Mouse (Mus musculus) ovary, postnatal 36 days (tissue): ENCODE data around the gene Pdzrn3.

Source experiments
- DNase-seq: peaks from one replicate; pipeline ENCODE4 v3.0.0; 2022; ENCODE audit warnings: low spot score, mixed read lengths

Pdzrn3 gene

DNA sequence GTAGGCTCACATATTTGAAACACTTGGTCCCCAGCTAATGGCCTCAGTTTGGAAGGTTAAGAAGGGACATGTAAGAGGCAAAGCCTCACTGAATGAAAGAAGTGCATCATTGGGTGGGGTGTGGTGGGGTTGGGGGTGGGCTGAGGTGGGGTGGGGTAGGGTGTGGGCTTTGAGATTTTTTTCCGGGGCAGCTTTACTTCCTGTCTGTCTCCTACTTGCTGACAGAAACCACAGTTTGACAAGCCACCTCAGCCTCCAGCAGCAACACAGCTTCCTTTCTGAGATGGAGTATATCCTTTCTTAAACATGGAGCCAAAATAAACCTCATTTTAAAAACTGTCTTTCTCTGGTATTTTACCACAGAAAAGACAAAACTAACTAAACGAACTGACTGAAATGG is 87.5 kb downstream of the Pdzrn3 start:
- DNase-seq: no peak

DNA sequence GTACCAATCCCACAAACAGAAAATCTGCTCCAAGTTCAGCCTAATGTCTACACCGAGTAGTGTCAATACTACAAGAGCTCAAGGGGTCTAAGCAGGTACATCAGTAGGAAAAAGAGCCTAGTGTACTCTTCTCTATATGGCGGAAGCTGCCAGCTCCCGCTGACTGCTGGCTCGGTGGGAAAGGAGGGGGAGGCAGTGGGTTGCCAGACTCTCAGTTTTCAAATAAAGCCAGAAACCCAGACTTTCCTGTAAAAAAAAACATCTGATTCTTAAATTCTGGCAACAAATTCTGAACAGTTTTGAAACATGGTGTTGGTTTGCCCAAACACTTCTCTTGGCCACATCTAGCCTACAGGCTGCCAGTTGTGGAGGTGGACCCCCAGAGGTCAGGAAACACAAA is 88.3 kb downstream of the Pdzrn3 start:
- no peak for DNase-seq

DNA sequence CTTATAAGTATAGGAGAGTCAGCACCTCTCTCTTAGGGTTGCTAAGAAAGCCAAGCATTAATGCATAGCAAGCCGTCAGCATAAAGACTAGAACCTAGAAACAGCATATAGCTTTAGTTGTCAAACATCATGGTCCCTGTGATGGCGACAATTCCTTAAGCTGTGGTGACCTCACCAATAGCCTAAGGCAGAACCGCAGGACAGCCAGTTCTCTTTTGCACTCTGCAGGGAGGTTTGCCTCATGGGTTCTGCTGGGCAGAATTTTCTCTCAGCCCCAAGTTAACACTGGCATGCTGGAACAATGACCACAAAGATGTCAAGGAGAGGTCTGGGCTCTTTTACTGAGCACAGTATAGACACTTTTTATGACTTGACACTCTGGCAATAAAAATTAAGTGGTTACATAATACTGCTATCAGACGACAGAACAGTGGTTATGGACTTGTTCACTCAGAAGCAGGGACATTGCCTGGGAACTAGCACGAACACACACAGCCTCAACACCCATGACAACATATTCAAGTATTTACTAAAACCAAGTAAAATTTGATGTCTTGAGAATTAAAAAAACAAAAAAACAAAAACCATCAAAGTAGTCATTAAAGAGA is 90.0 kb downstream of the Pdzrn3 start:
- DNase-seq: no peak

DNA sequence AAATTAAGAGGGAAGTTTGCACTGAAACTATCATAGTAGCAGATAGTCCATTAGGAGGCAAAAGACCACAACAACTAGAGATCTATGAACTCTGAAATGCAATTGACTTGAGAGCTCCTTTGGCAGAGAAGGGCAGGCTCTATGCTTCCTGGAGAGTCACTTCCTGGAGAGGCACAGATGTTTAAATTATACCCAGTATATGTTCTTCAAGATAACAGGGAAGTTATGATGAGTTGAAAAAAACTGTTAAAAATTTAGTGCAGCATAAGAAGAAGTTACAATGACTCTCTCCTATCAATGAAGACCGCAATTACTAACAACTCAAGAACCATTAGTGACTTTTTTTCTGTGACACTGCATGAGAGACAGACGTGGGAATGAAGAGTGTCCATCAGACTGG is 90.6 kb downstream of the Pdzrn3 start:
- DNase-seq: no peak

DNA sequence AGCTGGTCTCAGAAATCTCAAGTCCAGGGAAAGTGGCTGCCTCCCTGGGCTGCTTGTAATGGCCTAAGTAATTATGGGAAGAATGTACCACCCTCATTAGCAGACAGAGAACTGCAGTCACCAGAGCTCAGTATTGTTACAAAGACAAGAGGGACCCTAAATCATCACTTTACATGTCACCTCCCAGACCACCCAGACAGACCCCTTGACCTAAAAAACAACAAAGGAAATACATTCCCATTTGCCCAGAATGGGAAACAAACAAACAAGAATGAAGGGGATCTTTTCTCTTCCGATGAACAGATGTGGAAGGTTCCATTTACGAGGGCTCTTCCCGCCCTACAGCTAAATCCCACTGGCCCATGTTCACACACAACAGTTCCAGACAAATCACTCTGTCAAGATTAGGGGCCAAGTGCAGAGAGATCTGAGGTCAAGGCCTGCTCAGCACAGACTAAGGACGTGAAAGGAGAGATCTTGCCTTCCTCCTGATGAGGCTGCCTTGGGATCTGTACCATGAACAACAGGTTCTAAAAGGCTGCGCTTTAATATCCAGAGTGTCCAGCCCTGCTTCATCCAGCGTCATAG is 93.2 kb downstream of the Pdzrn3 start:
- DNase-seq: no peak

DNA sequence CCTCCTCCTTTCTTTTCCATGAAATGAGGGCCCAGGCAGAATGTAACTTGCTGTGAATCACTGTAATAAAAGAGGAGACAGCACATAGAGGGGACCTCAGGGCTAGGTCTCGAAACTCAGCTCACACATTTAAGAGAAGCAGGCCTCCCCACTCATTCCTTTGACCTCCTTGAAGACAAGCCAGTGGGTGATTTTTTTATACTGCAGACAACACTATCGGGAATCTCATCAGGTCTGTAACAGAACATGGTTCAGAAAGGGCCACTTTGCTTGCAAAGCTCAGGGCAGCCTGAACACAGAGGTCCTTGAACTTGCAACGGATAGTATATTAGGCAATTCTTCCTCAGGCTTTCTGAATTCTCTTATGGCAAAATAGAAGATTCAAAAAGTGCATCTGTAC is 93.8 kb downstream of the Pdzrn3 start:
- no peak for DNase-seq

DNA sequence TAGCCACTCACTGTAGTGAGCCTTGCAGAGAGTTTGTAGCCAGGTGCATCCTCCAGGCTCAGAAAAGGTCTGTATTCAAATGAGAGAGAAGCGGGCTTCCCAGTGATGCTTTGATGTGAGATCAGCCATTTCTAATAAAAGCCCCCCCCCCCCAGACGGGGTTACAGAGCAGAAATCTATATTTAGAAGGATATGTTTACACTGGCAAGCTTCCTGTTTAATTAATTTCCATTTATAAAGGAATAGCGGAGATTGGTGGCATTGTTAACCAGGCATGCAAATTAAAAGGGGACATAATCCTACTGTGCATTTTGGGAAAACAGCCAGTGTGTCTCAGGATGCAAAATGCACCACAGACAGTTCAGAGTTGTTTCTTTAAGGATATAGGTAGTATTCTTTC is 96.1 kb downstream of the Pdzrn3 start:
- DNase-seq: no peak

DNA sequence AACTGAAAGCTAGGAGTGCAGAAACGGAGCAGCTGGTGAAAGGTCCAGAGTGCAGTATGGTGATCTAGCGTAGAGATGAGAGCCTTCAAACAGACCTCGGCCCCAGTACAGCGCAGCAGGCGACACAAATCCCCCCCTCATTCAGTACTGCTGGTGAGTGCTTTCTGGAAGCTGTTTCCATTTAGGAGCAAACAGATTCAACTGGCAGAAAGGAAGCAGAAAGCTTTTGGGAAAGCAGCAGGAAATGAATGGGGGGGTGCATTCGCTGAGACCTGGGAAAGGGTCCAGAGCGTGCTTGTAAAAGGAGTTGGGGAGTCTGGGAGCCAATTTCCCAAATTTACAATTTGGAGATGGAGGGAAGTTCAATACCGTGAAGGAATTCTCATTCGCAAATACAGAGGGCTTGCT is 96.9 kb downstream of the Pdzrn3 start:
- DNase-seq: no peak

DNA sequence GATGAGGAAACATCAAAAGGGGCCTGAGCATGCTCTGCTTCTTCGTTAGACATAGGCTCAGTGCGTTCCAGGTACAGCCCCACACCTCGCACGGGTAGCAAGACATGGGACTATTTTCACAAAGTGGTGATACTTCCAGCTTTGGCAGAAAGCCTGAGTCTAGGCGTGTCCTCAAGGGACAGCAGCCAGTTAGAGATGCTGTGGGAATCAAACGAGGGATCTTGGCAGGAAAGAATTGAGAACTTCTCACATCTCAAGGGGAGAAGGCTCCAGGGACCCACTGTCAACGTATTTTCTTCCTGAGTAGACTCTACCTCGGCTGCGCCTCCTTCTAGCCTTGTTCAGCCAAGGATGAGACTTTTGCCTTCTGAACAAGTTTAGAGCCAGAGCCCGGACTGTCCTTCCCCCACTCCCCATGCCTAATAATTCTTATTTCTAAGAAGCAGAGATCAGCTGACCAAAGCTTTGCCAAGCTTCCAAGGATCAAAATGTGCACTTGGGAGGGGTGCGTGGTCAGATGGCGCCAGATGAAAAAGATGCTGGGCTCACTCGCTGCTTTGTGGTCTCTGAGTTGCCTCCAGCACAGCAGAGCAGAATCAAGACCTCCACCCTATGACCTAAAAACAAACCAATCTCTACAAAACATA is 99.3 kb downstream of the Pdzrn3 start:
- DNase-seq: no peak

DNA sequence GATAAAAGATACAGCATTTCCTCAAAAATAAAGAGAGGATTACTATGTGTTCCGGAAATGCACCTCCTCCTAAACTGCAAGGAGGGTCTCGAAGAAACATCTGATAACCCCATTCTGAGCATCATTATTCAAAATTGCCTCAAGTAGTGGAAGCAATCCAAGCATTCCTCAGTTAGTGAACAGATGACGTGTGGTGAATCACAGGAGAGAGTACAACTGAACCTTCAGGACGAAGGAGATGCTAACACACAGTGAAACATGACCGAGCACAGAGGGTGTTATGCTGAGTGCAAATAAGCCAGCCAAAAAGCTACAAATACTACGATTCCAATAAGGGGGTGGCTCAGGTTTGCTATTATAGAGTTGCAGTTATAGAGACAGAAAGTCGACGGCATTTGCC is 101.4 kb downstream of the Pdzrn3 start:
- DNase-seq: no peak

DNA sequence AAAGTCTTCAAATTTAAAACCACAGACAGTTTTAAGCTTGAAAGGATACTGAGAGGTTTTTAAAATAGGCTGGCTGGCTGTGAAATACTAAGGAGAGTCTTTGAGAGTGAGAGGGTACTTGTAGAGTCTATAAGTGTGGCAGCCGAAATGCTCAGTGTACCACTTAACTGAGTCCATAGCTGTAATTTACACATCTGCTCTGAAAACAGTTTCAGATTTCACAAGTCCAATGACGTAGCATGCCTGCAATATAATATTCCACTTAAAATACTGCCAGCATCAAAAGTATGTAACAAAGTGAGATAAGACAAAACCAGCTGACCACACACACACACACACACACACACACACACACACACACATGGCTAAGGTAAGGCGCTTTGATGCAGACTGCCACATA is 101.9 kb downstream of the Pdzrn3 start:
- DNase-seq: no peak

DNA sequence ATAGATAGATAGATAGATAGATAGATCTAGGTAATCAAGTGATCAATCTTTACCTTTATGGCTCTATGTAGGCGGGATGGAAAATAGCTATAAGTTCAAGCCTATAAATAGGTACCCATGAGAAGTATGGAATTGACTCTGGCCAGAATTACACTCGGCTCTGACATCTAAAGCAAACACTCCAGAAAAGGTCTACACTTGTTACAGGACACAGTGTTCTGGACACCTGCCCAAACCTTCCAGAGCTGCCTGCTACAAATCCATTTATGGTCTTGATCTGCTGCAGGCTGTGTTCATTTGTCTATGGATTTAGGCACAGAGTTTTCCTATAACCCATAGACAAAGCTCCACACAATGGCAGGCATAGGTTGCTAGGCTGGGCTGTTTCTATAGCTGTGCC is 102.9 kb downstream of the Pdzrn3 start:
- no peak for DNase-seq

DNA sequence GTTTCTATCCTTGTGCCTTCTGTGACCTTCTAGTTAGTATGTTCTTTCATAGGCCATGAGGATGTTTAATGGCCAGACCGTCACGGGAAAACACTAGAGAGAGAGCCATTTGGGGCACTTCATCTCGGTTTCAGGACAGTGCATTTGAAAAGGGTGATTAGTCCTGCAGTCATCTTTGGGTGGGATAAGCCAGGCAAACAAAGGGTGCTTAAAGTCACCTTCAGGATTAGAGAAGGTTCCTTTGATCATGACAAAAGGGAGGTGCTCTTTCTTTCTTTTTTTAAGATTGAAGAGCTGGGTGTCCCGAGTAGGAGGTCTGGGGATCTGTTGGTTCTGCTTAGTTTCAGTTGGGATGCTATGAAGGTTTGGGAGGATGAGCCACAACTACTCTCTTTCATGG is 105.4 kb downstream of the Pdzrn3 start:
- DNase-seq: no peak

DNA sequence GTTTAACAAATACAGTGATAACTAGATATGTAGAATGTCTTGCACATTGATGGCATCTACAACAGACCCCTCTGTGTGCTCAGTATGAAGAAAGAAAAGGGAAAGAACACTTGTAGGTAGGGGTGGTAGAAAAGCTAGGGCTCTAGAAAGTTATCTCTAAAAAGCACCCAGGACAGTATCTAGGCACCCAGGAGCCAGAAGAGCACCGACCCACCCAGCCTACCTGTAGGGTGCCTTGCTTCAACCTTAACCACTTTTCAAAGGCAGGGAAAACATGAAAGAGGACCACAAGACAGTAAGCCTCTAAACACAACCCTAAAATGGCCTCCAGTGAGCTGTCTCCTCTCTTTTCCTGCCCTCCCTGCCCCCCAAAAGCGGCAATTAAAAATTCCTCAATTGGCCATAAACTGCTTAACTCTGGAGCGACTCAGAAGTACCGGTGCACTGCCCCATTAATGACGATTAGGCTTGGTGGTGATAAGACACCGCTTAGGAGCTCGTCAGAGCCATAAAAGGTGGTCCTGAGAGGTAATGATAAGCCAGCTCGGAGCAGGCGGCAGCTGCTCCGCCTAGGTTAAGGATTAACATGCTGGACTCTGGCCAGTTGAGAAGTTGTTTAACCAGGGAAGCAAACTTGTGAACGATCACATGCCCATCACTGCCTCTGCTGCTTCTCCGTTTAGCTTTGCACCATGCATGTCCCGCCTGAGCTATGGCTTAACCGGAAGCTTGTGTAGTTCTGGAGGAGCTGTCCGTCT is 106.1 kb downstream of the Pdzrn3 start:
- no peak for DNase-seq

DNA sequence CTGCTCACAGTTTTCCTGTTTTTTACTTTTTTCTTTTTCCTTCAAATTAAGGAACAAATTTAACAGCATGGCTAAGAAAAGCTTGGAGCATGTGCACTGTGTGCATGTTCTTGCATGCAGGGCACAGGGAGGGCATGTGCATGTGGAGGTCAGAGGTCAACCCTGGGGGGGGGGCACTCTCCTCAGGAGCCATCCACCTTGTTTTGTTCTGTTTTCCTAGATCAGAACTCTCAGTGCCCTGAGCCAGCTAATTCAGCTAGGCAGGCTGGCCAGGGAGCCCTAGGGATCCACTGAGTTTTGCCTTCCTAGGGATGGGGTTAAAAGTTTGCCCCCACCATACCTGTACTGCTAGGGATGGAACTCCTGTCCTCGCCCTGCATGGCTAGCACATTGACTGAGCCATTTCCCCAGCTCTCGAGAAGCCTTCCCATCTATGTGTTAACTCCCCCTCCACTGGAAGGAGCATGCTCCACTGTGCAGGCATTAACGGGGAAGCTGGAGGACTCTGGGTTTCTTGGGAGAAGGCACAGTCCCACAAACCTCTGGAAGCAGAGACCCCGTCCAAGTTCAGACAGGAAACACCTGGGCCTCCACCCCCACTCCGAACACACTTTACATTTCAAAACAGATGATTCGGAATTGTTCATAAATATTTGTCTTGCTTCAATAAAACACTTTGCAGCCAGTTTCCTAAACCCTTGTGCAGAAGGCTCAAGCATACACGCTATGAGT is 107.4 kb downstream of the Pdzrn3 start:
- no peak for DNase-seq

DNA sequence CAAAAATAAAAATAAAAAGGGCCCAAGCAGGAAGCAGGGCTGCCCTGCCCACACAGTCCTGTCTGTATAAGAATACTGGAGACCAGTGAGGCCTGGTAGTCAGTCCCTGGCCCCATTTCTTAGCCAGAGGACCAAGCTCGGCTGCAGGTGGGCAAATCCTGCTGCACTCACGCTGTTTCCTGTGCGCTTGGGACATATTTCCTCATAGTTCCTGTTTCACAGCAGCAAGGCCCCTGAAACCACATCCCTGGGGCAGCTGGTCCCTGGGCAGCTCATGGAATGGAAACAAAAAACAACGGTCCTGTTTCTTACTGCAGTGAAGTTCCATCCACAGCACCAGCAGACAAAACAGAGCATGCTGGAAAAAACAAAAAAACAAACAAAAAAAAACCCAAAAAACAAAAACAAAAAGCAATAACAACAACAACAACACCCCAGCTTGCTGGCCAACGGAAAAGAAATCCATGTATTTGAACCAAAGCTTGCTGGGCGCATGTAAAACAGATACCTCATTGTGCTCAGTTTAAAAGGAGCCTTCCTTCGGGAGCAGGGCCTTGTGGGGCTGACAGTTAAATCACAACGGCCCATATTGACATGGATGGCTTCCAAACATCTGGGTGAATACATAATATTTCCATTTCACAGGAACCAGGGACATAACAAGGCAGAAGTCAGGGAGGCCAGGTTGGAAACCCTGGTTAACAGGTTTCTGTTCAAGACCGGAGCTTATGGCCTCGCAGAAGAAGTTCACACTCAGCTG is 108.2 kb downstream of the Pdzrn3 start:
- DNase-seq: no peak

DNA sequence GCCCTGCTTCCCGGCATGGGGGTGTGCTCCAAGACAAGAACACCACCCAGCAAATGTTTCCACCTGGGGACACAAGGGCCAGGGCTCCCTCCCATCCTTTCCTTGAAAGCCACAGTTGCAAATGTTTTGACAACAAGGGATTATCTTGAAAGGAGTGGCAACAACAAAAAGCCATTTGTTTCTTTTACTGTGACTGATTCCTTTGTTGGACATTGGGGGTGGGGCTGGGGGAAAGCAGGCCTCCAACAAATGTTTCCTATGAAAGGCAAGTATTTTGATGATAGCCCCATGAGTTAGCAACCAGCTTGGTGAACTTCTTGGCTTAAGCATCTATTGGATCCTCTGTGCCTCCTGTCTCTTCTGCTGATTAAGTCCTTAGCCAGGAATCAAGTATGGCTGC is 109.4 kb downstream of the Pdzrn3 start:
- DNase-seq: no peak

DNA sequence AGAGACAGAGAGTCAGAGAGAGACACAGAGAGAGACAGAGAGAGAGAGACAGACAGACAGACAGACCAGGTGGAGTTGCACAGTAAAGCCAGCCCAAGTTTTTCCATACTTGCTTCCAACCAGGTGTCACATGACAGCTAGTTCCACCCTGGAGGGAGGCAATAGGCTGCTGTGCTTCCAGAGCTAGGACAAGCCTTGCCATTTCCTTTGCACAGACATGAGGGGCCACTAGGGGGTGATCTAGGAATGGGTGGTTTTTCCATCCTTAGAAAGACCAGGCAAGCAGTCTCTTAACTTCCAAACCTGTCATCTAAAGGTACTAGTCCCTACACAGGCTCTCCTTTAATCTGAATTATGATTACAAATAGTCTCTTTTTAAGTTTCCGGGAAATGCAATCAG is 110.9 kb downstream of the Pdzrn3 start:
- DNase-seq: peak; percentile 43

DNA sequence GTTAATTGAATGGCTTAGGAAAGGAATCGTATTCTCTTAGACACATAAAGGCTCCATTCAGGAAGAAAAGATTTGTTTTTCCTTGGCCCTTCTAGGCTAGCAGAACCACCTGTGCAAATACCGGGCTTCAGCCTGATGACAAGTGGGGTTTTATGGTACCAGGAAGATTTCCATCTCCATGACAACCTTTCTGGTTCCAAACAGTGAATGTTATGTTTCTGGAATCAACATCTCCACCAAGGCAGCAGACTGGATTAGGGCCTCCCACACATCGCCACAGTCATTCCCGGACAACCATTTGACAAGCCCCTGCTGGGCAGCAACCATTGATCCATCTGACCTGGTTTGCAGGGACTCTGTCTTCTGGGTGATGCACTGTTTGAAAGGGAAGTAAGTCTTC is 114.2 kb downstream of the Pdzrn3 start:
- DNase-seq: no peak

DNA sequence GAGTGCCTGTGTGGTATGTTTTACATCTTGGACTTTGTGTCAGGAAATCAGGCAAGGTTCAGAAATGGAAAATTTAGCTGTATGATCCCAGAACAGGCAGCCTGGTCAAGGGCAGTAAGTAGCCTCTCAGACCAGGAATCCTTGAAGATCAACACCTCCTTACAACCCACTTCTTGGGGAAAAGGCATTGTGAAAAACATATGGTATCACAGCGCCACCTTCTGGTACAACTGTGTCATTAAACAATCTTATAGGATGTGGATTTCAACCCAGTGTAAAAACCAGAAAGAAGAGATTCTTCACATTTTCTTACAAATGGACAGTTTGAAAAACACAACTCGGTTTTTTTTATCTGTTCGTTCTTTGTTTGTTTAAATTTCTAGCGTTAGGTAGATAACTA is 116.2 kb downstream of the Pdzrn3 start:
- DNase-seq: no peak

DNA sequence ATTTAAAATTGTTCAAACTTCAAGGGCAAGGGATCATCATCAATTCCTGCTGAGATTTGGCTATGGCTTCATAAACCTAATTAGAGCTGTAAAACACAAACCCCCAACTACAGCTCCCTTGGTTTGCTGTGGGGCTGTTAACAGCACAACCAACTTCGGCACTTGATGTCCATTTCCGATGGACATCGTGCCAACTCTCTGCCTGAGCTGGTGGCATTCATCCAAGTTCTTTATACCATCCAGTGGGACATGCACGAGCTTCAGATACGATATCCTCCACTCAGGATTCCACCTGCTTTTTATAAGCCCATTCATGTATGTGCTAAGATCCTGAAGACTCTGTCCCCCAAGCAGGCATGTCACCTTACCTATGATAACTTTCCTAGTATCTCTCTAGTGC is 118.3 kb downstream of the Pdzrn3 start:
- no peak for DNase-seq

DNA sequence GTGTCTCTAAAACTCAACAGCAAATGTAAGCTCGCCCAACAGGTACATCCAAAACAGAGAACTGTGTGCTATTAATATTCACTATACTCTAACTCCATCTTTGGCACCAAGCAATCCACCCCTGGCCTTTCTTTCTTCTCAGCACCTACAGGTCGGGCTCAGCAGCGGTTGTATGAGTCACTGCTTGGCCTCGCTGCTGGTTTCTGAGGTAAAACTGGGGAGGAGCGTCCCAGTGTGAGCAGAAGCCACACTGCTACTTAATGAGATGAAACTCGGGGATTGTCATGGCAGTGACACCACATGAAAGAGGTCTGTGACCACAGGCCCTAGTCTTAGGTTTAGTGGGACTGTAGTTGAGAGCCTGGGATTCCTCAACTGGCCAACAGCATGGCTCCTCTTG is 120.3 kb downstream of the Pdzrn3 start:
- DNase-seq: no peak
